Mouse (Mus musculus) liver, embryonic 13.5 days (tissue): ENCODE results near the gene Adcy7. TPM values are rescaled to one million over a fixed set of nuclear protein-coding genes. Genes with fewer than 3 reads are reported as not detected.

Source experiments
- ATAC-seq: fragments of 200-750 bp; cut with Nextera tagmentation; 2 replicates; pipeline ENCODE4 v1.8.0; 2017; ENCODE audit warnings: low read depth, mild to moderate bottlenecking, moderate number of reproducible peaks, moderate library complexity
- DNase-seq: peaks from one replicate; pipeline ENCODE4 v3.0.0; 2022
- H3K27ac ChIP-seq: fragments of 300-500 bp; sonication (generic); 2 replicates; pipeline ENCODE4 v1.5.1; 2015; ENCODE audit warnings: moderate library complexity, mild to moderate bottlenecking, inconsistent platforms
- H3K27me3 ChIP-seq: fragments of 300-500 bp; sonication (generic); 2 replicates; pipeline ENCODE4 v1.6.1; 2015; ENCODE audit warnings: mild to moderate bottlenecking, inconsistent platforms
- H3K36me3 ChIP-seq: fragments of 300-500 bp; sonication (generic); 2 replicates; pipeline ENCODE4 v1.6.1; 2015; ENCODE audit warnings: mild to moderate bottlenecking, inconsistent platforms
- H3K4me1 ChIP-seq: fragments of 300-500 bp; sonication (generic); replicated peaks from 2 replicates; pipeline ENCODE4 v1.6.1; 2015; ENCODE audit warnings: inconsistent platforms
- H3K4me2 ChIP-seq: fragments of 300-500 bp; sonication (generic); 2 replicates; pipeline ENCODE4 v1.6.1; 2015; ENCODE audit warnings: inconsistent platforms, mild to moderate bottlenecking, moderate library complexity
- H3K4me3 ChIP-seq: fragments of 300-500 bp; sonication (generic); replicated peaks from 2 replicates; pipeline ENCODE4 v1.5.1; 2015; ENCODE audit warnings: mild to moderate bottlenecking, inconsistent platforms
- H3K9ac ChIP-seq: fragments of 300-500 bp; sonication (generic); 2 replicates; pipeline ENCODE4 v1.6.1; 2015; ENCODE audit warnings: mild to moderate bottlenecking, inconsistent platforms
- H3K9me3 ChIP-seq: fragments of 300-500 bp; sonication (generic); replicated peaks from 2 replicates; pipeline ENCODE4 v1.6.1; 2016; ENCODE audit warnings: inconsistent platforms
- WGBS: fragments of 180-500 bp; shearing (Covaris S2); methylation state at CpG from one replicate; pipeline ENCODE4 v1.1.7; 2015; ENCODE audit not compliant: insufficient replicate concordance; 5-methylcytosine and 5-hydroxymethylcytosine counted together
- polyA plus RNA-seq: library from polyadenylated mRNA; unstranded; fragments of >200 nt; fragmentation: Nextera tagmentation; extraction: Ambion mirVana; gene quantifications from 2 replicates; pipeline ENCODE4 v1.2.1, GENCODE M21; 2015

Gene Adcy7
- polyA plus RNA-seq, 1 experiment from 2014 or later = 27.0 TPM

DNA sequence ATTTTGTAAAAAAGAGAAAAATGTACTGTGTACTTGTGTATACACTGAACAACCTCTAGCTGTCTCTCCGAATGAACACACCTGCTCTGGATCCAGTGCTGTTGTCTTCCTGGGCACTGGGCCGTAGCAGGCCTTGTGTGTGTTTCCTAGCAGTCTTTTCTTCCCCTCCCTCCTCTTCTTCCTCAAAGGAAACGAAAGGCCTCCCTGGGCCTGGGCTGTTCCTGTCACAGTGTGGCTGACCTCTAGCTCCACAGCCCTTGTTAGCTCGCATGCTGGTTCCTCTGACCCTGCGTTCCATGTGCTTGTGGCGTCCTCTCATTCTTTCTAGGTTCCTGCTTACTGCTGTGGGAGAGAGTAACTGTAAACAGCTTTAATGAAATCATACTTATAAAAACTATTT, 14.2 kb upstream of the Adcy7 start:
- ATAC-seq (no peak), DNase-seq (no peak)
- no peak overlapping the region for H3K27ac ChIP-seq
- H3K9me3 ChIP-seq = no peaks in the 10 kb centered on the region
- 63% methylated on average over 6 of the region's 6 CpGs for WGBS
- H3K36me3 ChIP-seq = peaks cover 37% of the 10 kb centered on the region
- no peak overlapping the region for H3K4me2 ChIP-seq
- H3K27me3 ChIP-seq = no peaks in the 10 kb centered on the region
- H3K4me3 ChIP-seq = no peak overlapping the region
- H3K4me1 ChIP-seq = peaks cover 6% of the 10 kb centered on the region
- no peak overlapping the region for H3K9ac ChIP-seq

- DNase-seq = no peak
- no peak overlapping the region for H3K9ac ChIP-seq
- no peak overlapping the region for H3K4me3 ChIP-seq
- H3K4me1 ChIP-seq = peaks cover 11% of the 10 kb centered on the region
- H3K27ac ChIP-seq = no peak overlapping the region
- WGBS = 80% methylated on average over 11 of the region's 11 CpGs
- no peak overlapping the region for H3K4me2 ChIP-seq
- H3K9me3 ChIP-seq = no peaks in the 10 kb centered on the region
- no peak for ATAC-seq
- H3K27me3 ChIP-seq = no peaks in the 10 kb centered on the region
- H3K36me3 ChIP-seq = peaks cover 37% of the 10 kb centered on the region
Measured at GRCm38 (mm10) chr8:88258544-88258943, 13.7 kb upstream of the Adcy7 start.

- Histone ChIP-seq H3K4me3 (no peak overlapping the region), H3K36me3 (peaks cover 23% of the 10 kb centered on the region), H3K4me1 (peaks cover 16% of the 10 kb centered on the region), H3K27me3 (no peaks in the 10 kb centered on the region), H3K9me3 (no peaks in the 10 kb centered on the region), H3K27ac (no peak overlapping the region), H3K4me2 (no peak overlapping the region), H3K9ac (no peak overlapping the region)
- DNase-seq (no peak), ATAC-seq (no peak)
- 79% methylated on average over 7 of the region's 7 CpGs for WGBS
Measured at GRCm38 (mm10) chr8:88260466-88260980, 11.7 kb upstream of the Adcy7 start.

GRCm38 (mm10) chr8:88262831-88263635, 9.2 kb upstream of the Adcy7 start:
- Histone ChIP-seq H3K9me3 (no peaks in the 10 kb centered on the region), H3K27ac (no peak overlapping the region; the same call in 1 of the 2 replicates), H3K9ac (no peak overlapping the region), H3K4me3 (no peak overlapping the region), H3K4me2 (no peak overlapping the region), H3K36me3 (0 out of 2 replicates have a peak, but pooled peaks cover 8% of the 10 kb centered on the region), H3K4me1 (peaks cover 11% of the 10 kb centered on the region; the same call in 1 of the 2 replicates), H3K27me3 (no peaks in the 10 kb centered on the region)
- 71% methylated on average over 14 of the region's 14 CpGs for WGBS
- ATAC-seq (no peak), DNase-seq (no peak)

GRCm38 (mm10) chr8:88265511-88265910, 6.7 kb upstream of the Adcy7 start:
- 24% methylated on average over 2 of the region's 2 CpGs for WGBS
- no peak overlapping the region for H3K27ac ChIP-seq
- no peak overlapping the region for H3K4me2 ChIP-seq
- no peak overlapping the region for H3K9ac ChIP-seq
- ATAC-seq (no peak), DNase-seq (no peak)
- H3K27me3 ChIP-seq = no peaks in the 10 kb centered on the region
- H3K4me1 ChIP-seq = peaks cover 17% of the 10 kb centered on the region
- H3K4me3 ChIP-seq = no peak overlapping the region
- H3K9me3 ChIP-seq = no peaks in the 10 kb centered on the region
- H3K36me3 ChIP-seq = 0 out of 2 replicates have a peak, but pooled peaks cover under 1% of the 10 kb centered on the region

GRCm38 (mm10) chr8:88266170-88266800, 5.9 kb upstream of the Adcy7 start:
- Histone ChIP-seq H3K27ac (no peak overlapping the region), H3K36me3 (no peaks in the 10 kb centered on the region), H3K27me3 (0 out of 2 replicates have a peak, but pooled peaks cover under 1% of the 10 kb centered on the region), H3K4me3 (no peak overlapping the region), H3K9ac (no peak overlapping the region), H3K4me1 (peaks cover 20% of the 10 kb centered on the region), H3K4me2 (no peak overlapping the region), H3K9me3 (no peaks in the 10 kb centered on the region)
- DNase-seq = peak; percentile 66
- no peak for ATAC-seq
- WGBS = 44% methylated on average over 10 of the region's 10 CpGs

DNA sequence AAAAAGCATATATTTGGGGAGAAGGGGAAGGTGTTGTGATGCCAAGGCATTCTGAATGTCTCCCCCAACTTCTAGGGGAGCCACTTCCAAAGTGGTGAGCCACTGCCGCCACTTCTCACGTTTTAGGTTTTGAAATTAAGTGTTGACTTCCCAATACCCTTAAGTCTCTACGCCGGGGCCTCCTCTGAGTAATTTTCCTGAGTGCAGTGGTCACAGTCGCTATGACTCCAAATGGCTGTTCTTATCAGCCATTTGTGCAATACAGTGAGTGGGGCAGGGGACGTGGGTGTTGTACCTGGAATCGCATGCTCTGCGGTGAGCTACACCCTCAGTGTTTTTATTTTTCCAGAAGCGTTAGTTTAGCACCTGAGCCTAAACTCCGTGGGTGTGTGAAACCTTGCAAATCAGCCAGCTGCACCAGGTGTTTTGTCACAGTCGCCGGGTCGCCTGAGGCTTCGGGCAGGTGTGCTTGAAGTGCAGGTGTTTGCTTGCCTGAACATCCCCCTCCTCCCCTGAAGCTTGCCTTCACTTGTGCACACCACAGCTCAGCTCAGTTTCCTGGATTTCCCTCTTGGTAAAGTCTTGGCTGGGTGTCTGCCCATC, 5.3 kb upstream of the Adcy7 start:
- no peaks in the 10 kb centered on the region for H3K36me3 ChIP-seq
- H3K9ac ChIP-seq = no peak overlapping the region
- no peaks in the 10 kb centered on the region for H3K9me3 ChIP-seq
- H3K4me2 ChIP-seq = no peak overlapping the region
- H3K4me3 ChIP-seq = no peak overlapping the region
- WGBS = 76% methylated on average over 14 of the region's 14 CpGs
- no peak overlapping the region for H3K27ac ChIP-seq
- DNase-seq = no peak
- H3K27me3 ChIP-seq = peaks cover 4% of the 10 kb centered on the region
- H3K4me1 ChIP-seq = peaks cover 26% of the 10 kb centered on the region
- no peak for ATAC-seq

DNA sequence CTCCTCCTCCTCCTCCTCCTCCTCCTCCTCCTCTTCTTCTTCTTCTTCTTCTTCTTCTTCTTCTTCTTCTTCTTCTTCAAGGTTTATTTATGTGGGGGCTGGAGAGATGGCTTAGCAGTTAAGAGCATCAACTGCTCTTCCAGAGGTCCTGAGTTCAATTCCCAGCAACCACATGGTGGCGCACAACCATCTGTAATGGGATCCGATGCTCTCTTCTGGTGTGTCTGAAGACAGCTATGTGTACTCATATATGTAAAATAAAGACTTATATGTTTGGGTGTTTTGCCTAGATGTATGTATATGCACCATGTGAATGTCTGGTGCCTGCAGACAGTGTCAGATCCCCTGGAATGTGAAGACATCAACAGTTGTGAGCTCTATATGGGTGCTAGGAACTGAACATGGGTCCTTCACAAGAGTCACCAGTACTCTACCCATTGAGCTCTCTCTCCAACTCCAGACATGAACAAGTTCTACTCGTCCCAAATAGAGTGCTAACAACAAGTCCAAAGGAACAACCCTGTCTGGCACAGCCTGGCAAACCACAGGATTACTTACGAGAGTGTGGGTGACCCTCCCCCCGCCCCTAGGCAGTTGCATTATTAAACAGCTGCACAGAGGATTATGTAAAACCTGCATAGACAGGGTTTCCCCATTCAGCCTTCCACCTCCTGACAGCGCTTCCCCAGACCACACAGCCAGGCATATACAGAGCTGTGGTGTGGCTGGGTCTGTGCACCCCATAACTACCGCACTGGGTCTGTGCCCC, 2.9 kb upstream of the Adcy7 start:
- WGBS = 52% methylated on average over 7 of the region's 7 CpGs
- H3K9me3 ChIP-seq = no peaks in the 10 kb centered on the region
- no peak overlapping the region for H3K4me2 ChIP-seq
- H3K36me3 ChIP-seq = no peaks in the 10 kb centered on the region
- no peak overlapping the region for H3K9ac ChIP-seq
- ATAC-seq (no peak), DNase-seq (no peak)
- no peak overlapping the region for H3K4me3 ChIP-seq
- no peak overlapping the region for H3K27ac ChIP-seq
- peaks cover 42% of the 10 kb centered on the region for H3K4me1 ChIP-seq
- peaks cover 13% of the 10 kb centered on the region for H3K27me3 ChIP-seq

DNA sequence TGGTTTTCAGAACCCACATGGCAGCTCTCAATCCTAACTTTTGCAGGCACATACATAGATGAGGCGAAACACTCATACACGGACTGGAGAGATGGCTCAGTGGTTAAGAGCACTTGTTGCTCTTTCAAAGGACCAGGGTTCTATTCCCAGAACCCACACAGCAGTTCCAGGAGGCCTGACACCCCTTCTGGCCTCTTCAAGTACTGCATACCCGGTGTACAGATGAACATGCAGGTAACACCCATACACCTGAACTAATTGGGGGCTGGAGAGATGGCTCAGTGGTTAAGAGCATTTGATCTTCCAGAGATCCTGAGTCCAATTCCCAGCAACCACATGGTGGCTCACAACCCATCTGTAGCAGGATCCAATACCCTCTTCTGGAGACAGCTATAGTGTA, 2.1 kb upstream of the Adcy7 start:
- no peak overlapping the region for H3K27ac ChIP-seq

DNA sequence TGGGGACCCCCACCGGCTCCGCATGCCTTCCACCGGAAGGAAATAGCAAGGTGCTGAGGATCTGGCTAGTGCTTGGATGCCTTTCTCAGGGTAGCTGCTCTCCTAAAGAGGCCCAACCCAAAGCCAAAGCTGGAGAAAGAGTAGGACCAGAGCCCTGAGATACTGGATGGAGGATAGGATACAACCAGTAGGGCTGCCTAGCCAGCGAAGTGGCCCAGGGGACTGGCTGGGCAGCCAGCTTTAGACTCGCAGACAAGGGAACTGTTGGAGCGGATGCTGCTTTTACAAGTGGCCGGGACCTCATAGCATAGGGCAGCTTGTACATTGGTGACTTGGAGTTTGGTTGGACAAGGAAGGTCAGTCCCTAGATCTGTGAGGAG, 838 bp downstream of the Adcy7 start:
- ATAC-seq = no peak
- WGBS = 58% methylated on average over 7 of the region's 7 CpGs
- Histone ChIP-seq H3K36me3 (no peaks in the 10 kb centered on the region), H3K9ac (peak overlapping the region; percentile 82), H3K4me1 (peaks cover 62% of the 10 kb centered on the region), H3K9me3 (no peaks in the 10 kb centered on the region), H3K4me2 (peak overlapping the region; percentile 95), H3K4me3 (peak overlapping the region; percentile 67), H3K27ac (peak overlapping the region; percentile 32; the same call in 1 of the 2 replicates), H3K27me3 (peaks cover 13% of the 10 kb centered on the region)
- DNase-seq = no peak

More for the DNA sequence above, 2.1 kb upstream of the Adcy7 start:
- no peak for ATAC-seq
- H3K27me3 ChIP-seq = peaks cover 13% of the 10 kb centered on the region
- H3K4me2 ChIP-seq = no peak overlapping the region
- H3K9me3 ChIP-seq = no peaks in the 10 kb centered on the region
- WGBS = 54% methylated on average over 3 of the region's 3 CpGs
- H3K4me1 ChIP-seq = peaks cover 50% of the 10 kb centered on the region
- no peaks in the 10 kb centered on the region for H3K36me3 ChIP-seq
- no peak overlapping the region for H3K9ac ChIP-seq
- no peak for DNase-seq
- H3K4me3 ChIP-seq = no peak overlapping the region

DNA sequence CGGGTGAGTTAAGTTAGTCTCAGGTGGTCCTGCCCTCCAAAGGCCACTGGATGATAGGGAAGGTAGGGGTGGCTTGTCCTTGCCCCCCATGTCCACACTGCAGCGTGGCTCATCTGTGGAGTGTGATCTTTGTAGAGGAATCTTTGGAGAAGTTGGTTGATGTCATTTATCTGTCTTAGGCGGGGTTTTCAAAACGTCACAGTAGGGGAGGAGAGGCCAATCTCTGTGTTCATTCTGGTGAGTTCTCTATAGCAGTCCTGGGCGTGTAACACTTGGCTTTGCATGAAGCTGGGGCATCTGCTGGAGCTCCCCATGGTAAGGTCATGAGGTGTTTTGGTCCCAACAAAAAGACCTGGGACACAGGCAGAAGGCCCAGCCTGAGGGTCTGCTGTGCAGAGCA, 1.9 kb downstream of the Adcy7 start:
- Histone ChIP-seq H3K9me3 (no peaks in the 10 kb centered on the region), H3K27ac (peak overlapping the region; percentile 36; the same call in 1 of the 2 replicates), H3K27me3 (peaks cover 13% of the 10 kb centered on the region), H3K4me2 (peak overlapping the region; percentile 95), H3K9ac (0 out of 2 replicates have a peak overlapping the region, but pooled peaks have one; percentile 11), H3K36me3 (no peaks in the 10 kb centered on the region), H3K4me1 (peaks cover 73% of the 10 kb centered on the region), H3K4me3 (no peak overlapping the region)
- DNase-seq (peak; percentile 42), ATAC-seq (peak; percentile 50)
- 36% methylated on average over 5 of the region's 5 CpGs for WGBS
